Mouse (Mus musculus) kidney, postnatal 36 days (tissue): ENCODE measurements around the gene Fzr1.

ENCODE experiments used
- DNase-seq, 2 experiments: peaks; one replicate each; pipeline ENCODE4 v3.0.0; 2021 to 2022; ENCODE audit warnings: mixed read lengths in 2 of 2

Gene Fzr1

DNA sequence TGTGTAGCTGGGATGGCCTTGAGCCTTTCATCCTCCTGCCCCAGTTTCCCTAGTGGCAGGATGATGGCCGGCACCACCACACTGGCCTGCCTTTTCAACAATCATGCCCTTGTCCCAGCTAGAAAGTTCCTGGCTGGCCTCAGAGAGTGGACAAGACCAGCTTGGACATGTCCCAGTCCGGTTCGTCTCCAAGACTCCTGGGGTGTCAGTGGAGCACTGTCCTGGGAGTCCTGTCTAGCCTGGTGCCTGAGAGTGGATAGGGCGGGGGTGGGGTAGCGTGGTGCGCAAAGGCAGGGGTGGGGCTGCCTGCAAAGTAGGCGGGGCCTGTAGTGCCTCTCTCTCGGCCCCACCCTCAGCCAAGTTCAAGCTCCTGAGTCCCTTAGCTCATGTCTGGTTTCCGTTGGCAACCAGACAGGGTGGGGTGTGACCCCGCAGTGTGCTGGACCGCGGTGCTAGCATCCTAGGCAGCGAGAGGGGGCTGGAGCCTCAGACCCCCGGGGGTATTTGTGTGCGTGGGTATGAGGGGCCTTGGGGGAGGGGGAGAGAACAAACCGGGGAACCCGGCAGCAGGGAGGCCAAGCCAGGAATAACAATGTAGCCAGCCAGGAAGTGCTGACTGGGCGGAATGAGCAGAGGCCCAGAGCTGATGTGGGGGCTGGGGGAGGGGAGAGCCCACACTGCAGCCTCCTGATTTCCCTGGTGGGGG is 23.4 kb upstream of the Fzr1 start:
- peak; percentile 84 to 87 for DNase-seq

DNA sequence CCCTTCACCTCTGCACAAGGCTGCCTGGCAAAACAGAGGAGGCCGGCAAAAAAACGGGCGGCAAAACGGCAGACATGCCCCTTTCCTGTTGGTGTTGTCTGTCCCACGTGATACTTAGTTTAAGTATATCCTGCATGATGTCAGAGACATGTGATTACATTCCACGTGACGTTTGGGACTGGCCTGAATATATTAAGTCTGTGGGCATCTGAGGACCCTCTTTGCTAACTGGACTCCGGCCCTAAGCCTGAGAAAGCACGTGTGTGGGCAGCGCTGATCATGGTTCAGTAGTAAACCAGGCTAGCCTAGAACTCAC is 22.8 kb upstream of the Fzr1 start:
- DNase-seq, result no peak

- no peak for DNase-seq
Measured at GRCm38 (mm10) chr10:81400371-81401204, 22.3 kb upstream of the Fzr1 start.

DNA sequence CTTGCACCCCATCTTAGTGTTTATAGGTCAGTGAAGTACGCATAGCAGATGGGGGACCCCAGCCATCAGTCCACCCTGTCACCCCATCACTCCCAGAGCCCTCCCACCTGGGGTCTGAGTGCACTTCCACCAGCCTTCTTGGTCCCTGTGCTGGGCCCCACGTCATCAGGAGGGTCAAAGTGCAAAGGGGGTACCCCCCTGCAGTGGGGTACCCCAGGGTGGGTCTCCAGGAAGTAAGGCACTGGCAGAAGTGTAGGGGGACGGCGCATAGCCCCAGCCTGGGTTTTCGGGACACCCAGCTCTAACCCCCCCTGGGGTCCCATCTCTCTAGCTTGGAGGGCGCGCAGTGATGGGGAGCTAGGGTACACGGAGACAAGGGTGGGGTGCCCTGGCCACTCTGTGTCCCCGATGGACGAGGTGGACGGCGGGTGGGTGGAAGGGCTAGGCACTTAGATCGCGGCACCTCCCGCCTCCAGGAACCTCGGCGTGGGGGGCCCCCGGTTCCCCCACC is 21.5 kb upstream of the Fzr1 start:
- no peak for DNase-seq

DNA sequence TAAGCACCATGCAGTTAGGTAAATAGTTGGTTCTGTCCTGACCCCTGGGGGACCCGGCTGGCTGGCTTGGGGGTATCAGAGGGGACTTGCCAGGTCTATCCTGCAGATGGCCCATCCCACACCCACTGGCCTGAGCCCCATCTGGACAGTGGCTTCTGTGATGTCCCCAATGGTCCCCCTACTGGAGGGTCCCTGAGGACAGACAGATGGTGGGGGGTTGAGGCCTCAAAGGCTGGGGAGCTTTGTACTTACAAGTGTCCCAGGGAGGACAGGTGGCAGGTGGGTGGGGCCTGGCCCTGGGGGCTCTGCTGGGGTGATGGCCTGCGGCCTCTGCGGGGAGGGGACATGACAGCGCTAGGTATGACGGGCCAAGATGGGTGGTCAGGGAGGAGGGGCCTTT is 21.0 kb upstream of the Fzr1 start:
- DNase-seq, result no peak

GRCm38 (mm10) chr10:81396749-81397148 is 18.4 kb upstream of the Fzr1 start:
- no peak for DNase-seq

GRCm38 (mm10) chr10:81395865-81396264 is 17.5 kb upstream of the Fzr1 start:
- no peak for DNase-seq

DNA sequence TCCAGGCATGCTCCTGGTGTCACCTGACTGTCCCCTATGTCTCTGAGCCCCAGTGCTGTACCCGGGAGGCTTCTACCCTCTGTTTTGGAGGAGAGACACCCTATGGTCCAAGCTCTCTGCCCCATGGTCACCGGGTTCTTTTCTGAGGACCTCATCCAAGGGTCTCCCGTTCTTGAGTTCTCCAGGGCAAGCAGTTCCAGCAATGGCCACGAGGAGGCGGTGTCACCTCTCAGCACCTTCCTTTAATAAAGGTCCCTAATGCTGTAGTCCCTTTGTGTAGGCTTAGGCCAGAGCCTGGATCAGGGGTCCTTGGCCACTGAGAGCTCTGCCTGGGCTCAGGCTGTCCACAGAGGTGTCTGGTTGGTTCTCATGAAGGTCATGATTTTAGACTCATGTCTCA is 16.8 kb upstream of the Fzr1 start:
- peak; percentile 72 to 88 for DNase-seq

GRCm38 (mm10) chr10:81393456-81394063 is 15.2 kb upstream of the Fzr1 start:
- DNase-seq, result peak; percentile 47 to 80

- peak; percentile 81 to 87 for DNase-seq
Measured at GRCm38 (mm10) chr10:81392781-81393185, 14.5 kb upstream of the Fzr1 start, which contains the start of gene Smim24. Gene Smim24 (plus strand): TSS chr10:81393051.

DNA sequence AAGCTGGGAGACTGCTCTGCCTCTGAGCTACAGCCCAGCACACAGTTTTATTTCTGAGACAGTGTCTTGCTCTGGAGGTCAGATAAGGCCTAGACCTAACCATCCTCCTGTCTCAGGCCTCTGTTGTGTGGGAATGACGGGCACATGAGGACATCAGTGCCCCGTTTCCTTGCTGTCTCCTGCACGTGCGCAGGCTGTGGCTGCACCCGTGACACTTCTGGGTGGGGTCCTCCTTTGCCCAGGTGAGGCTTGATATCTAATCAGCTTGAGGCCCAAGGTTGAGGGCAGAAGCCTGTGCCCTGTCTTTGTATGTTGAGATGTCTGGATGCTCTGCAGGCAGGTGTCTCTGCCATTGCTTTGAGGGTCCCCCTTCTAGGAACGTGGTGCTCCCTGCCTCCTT is 14.0 kb upstream of the Fzr1 start:
- no peak for DNase-seq

GRCm38 (mm10) chr10:81390678-81390965 is 12.3 kb upstream of the Fzr1 start:
- DNase-seq, result no peak

GRCm38 (mm10) chr10:81389801-81390677 is 11.7 kb upstream of the Fzr1 start:
- DNase-seq, result peak; percentile 79 to 87

- peak; percentile 70 to 80 for DNase-seq
Measured at GRCm38 (mm10) chr10:81389373-81389772, 11.1 kb upstream of the Fzr1 start.

GRCm38 (mm10) chr10:81388505-81389055 is 10.3 kb upstream of the Fzr1 start, which contains the start of gene Gm48552:
Gene Gm48552 (plus strand): TSS chr10:81389005.
- DNase-seq, result no peak

DNA sequence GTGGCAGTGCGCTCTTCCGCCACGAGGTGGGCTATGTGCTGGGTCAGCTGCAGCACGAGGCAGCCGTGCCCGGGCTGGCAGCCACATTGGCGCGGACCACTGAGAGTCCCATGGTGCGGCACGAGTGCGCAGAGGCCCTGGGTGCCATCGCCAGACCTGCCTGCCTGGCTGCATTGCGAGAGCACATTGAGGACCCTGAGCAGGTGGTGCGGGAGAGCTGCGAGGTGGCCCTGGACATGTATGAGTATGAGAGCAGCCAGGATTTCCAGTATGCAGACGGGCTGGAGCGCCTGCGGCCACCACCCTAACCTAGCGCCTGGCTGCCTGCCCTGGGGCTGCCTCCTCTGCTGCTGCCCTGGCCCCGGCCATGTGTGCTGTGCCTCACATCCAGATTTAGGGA is 9.4 kb upstream of the Fzr1 start:
- DNase-seq, result no peak

- no peak for DNase-seq
Measured at GRCm38 (mm10) chr10:81385603-81386306, 7.4 kb upstream of the Fzr1 start.

DNA sequence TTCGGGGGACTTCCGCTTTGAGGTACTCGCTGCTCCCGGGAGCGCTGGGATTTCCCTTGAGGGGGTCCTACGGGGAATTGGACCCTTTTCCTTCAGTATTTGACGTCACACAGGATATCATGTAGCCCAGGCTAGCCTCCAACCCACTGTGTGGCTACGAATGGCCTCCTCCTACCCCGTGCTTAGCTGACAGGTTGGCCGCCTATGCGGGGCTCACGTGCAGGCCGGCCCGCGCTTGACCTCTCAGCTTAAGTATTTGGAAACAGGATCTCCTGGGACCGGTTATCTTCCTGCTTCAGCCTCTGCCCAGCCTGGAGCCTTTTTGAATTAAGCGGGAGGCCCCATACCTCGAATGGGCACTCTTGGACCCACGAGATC is 6.3 kb upstream of the Fzr1 start:
- DNase-seq, result no peak

DNA sequence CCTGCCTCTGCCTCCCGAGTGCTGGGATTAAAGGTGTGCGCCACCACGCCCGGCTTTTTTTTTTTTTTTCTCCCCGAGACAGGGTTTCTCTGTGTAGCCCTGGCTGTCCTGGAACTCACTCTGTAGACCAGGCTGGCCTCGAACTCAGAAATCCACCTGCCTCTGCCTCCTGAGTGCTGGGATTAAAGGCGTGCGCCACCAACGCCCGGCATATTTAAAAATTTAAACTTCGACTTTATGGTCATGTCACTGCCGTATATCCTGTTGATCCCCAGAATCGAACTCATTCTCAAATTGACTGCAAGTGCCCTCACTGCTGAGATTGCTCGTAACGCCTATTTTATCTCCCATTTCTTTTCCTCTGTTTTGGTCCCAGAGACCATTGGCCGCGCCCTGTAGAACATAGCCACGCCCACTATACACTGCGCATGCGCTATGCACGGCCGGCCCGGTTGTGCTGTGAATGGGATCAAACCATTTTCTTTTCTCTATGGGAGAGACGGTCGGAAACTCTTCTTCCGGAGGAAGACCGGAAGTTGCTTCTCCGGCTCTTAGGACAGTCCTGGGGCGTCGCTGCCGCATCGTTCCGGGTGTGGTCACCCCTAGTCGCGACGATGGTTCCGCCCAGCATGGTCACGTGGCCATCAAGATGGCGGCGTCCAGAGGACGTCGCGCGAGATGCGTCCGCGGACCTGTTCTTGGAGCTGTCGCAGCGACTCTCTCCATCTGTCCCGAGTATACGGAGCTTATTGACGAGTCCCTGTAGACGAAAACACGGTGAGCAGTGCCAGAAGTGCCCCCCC is 5.7 kb upstream of the Fzr1 start, which contains the start of the genes Dohh and Gm48551:
Gene Dohh (plus strand): TSS at position 627 of the 803 bp plus-strand sequence.
Gene Gm48551 (plus strand): TSS at position 665 of the 803 bp plus-strand sequence.
- DNase-seq, result peak; percentile 99 to 100

DNA sequence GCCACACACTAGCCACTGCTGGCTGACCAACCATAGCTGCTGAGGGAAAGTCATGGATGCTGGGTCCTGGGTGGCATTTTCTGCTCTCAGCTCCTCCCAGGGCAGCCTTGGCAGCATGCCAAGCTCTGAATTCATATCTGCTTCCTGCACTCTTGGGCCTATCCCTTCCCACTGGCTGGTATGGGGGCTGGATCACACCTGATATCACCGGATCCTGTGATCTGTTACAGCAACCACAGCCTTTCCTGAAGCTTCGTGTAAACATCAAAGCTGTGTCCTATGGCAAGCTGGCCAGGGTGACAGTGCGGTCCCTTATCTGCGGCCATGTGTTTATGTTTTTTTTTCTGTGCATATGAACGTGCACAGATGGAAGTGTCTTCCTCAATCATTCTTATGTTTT is 3.7 kb upstream of the Fzr1 start:
- no peak for DNase-seq
